Mouse (Mus musculus) myocyte (in vitro differentiated cells): ENCODE results near the gene Tmem132a.

Experiments
- CEBPB ChIP-seq: IDR thresholded peaks from 2 replicates; pipeline ENCODE4 v1.6.1; 2011; ENCODE audit warnings: mild to moderate bottlenecking, moderate library complexity; ENCODE audit not compliant: poor library complexity, insufficient read depth, severe bottlenecking
- E2F4 ChIP-seq: IDR thresholded peaks from one replicate; pipeline ENCODE4 v1.6.1; 2011; ENCODE audit warnings: mild to moderate bottlenecking, control low read depth, moderate library complexity; ENCODE audit not compliant: insufficient read depth
- MAX ChIP-seq: IDR thresholded peaks from one replicate; pipeline ENCODE4 v1.6.1; 2011; ENCODE audit warnings: low read depth, mild to moderate bottlenecking, control low read depth
- MYOD1 ChIP-seq, 3 experiments: IDR thresholded peaks; one replicate each; pipeline ENCODE4 v1.6.1; 2011; ENCODE audit warnings: control low read depth in 2 of 3, low read depth in 2 of 3, mild to moderate bottlenecking in 2 of 3, moderate library complexity in 1 of 3; ENCODE audit not compliant: insufficient read length in 2 of 3, control insufficient read depth in 1 of 3
- MYOG ChIP-seq, 3 experiments: IDR thresholded peaks; one replicate each; pipeline ENCODE4 v1.6.1; 2011; ENCODE audit warnings: control low read depth in 2 of 3, low read depth in 2 of 3, mild to moderate bottlenecking in 2 of 3; ENCODE audit not compliant: insufficient read length in 2 of 3, control insufficient read depth in 1 of 3, insufficient read depth in 1 of 3
- POLR2A ChIP-seq: IDR thresholded peaks from one replicate; pipeline ENCODE4 v1.6.1; 2011; ENCODE audit warnings: low read depth, mild to moderate bottlenecking, control low read depth, moderate library complexity; ENCODE audit not compliant: insufficient read length
- POLR2AphosphoS2 ChIP-seq: IDR thresholded peaks from one replicate; pipeline ENCODE4 v1.6.1; 2011; ENCODE audit warnings: low read depth, control low read depth; ENCODE audit not compliant: insufficient read length
- REST ChIP-seq: IDR thresholded peaks from one replicate; pipeline ENCODE4 v1.6.1; 2011; ENCODE audit warnings: mild to moderate bottlenecking, control low read depth, moderate library complexity; ENCODE audit not compliant: insufficient read depth, insufficient read length
- SRF ChIP-seq: IDR thresholded peaks from one replicate; pipeline ENCODE4 v1.6.1; 2011; ENCODE audit warnings: low read depth; ENCODE audit not compliant: control insufficient read depth, insufficient read length
- TCF12 ChIP-seq: IDR thresholded peaks from one replicate; pipeline ENCODE4 v1.6.1; 2011; ENCODE audit warnings: mild to moderate bottlenecking, control low read depth; ENCODE audit not compliant: poor library complexity, insufficient read depth, severe bottlenecking
- TCF3 ChIP-seq: IDR thresholded peaks from one replicate; pipeline ENCODE4 v1.6.1; 2011; ENCODE audit warnings: low read depth, control low read depth; ENCODE audit not compliant: insufficient read length
- USF1 ChIP-seq: IDR thresholded peaks from one replicate; pipeline ENCODE4 v1.6.1; 2011; ENCODE audit warnings: low read depth, mild to moderate bottlenecking, control low read depth, moderate library complexity

- no peak for TF ChIP-seq POLR2A
- TF ChIP-seq POLR2AphosphoS2, result no peak
- TF ChIP-seq MYOG (IDR thresholded peaks at IDR 0.05; ENCODE audit: control insufficient read depth in 1 of 3, insufficient read depth in 1 of 3, insufficient read length in 2 of 3, low read depth in 2 of 3), result no peak
- TF ChIP-seq TCF12, result no peak
- TF ChIP-seq USF1, result no peak
- TF ChIP-seq MAX, result no peak
- no peak for TF ChIP-seq CEBPB
- TF ChIP-seq E2F4, result no peak
- no peak for TF ChIP-seq SRF
- no peak for TF ChIP-seq TCF3
- TF ChIP-seq MYOD1 (IDR thresholded peaks at IDR 0.05; ENCODE audit: control insufficient read depth in 1 of 3, insufficient read length in 2 of 3, low read depth in 2 of 3), result no peak
- no peak for TF ChIP-seq REST
Measured at GRCm38 (mm10) chr19:10909087-10909721, 39.5 kb upstream of the Tmem132a start.
